Mouse (Mus musculus): Measurements from ENCODE around the gene Pard6b.
"Not testable (repeated sequence)": the region's sequence is repeated elsewhere in the genome, so short reads cannot be mapped to it uniquely, and the experiment has no call there.

Gene Pard6b

DNA sequence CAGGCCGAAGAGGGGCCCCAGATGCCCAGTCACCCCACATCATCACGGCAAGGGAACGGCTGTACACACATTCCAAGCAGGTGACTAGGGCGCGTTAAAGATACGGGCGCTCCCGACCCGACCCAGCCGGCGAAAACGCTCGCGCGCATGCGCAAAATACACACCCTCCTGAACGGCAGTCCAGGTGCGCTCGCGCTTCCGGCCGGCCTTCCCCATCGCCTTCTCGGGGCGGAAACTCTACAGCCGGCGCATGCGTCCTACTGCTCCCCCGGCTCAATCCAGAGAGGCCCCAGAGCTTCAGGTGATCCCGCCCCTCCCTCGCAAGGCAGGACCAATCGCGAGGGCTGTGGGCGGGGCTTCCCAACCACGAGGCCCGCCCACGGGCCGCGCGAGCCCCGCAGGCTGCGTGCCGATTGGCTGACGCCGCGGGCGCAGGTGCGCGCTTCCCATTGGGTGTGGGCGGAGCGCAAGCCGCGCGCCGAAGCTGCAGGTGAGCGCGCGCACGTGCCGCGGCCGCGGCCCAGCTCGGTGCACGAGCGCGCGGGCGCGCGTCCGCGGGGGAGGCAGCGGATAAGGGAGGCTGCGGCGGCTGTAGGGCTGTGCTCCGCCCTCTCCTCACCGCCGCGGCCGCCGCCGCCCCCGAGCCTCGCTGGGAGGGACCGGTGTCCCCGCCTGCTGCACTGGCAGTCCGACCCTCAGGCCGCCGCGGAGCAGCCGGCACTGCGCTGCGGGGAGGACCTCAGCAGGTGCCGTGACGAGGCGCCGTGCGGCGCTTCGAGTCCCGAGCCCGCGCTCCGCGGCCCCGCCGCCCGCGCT, at the start of gene Pard6b:
Pard6b (plus strand) TSS at position 574 of the 816 bp plus-strand sequence.
- peak; percentile 97 for DNase-seq (ENCODE audit: low spot score)

DNA sequence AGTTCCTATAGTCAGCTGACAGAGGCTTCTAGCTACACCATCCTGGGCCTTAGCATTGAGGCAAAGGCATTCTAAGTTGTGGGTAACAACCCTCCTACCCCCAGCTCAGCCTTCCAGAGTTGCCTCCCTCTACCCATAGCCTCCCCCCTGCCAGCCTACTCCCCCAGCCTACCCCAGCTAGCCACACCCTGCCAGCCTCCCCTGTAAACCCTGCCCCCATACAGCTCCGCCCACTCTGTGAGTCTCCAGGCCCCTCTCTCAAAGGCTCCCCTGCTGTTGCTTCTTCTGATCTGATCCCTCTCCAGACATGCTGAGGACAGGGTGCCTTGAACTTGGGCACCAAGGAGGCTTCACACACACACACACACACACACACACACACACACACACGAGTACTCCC, 49.0 kb upstream of the Pard6b start:
- DNase-seq (ENCODE audit: low spot score), result no peak

DNA sequence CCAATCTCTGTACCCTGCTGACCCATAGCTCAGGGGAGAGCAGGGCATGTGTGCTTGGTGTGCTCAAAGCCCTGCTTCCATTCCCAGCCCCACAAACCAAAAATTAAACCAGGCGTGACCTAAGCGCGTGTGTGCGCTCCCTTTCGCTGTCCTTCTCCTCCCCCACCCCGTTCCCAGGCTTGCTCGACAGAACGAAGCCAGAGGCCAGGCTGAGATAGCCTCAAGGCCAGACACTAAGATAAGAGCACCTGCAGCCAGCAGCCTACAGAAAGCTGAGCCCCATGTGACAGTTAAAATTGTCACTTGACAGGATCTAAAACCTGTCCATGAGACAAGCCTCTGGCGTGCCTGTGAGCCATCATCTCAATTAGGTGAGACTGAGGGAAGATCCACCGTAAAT, 46.9 kb upstream of the Pard6b start:
- no peak for DNase-seq (ENCODE audit: low spot score)

DNA sequence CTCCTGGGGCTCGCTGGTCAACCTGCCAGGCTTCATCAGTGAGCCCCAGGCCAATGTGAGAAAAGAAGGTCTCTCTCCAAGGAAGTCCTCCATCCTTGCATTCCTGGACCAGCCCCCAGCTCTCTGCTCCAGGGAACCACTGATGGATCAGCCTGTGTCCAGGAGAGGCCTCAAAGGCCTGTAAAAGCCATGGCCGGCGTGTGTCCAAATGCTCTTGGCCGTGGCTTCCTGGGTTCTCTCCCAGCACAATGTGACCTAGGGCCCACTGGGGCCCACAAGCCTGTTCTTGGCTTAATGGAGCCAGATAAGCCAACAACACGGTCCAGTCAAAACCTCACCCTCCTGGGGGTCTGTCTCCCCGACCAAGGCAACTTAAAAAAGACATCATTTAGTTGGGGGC, 44.9 kb upstream of the Pard6b start:
- no peak for DNase-seq (ENCODE audit: low spot score)

DNA sequence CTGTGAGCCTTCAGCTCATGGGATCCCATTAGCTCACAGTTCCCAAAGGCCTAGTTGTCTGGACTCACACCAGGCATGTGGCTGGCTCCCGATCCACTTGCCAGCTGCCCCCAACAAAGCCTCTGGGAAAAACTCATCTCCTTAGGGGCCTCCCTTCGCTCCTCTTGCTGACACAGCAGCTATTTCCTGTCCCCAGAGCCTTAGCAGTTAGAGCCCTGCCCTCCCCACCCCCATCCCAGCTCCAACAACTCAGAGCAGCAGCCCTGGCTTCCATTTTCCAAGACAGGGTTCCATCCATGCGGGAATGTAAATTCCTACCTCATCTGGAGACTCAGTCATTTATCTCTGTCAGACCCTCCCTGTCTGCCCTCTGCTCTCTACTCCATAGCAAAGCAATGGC, 43.7 kb upstream of the Pard6b start:
- peak; percentile 49 for DNase-seq (ENCODE audit: low spot score)

DNA sequence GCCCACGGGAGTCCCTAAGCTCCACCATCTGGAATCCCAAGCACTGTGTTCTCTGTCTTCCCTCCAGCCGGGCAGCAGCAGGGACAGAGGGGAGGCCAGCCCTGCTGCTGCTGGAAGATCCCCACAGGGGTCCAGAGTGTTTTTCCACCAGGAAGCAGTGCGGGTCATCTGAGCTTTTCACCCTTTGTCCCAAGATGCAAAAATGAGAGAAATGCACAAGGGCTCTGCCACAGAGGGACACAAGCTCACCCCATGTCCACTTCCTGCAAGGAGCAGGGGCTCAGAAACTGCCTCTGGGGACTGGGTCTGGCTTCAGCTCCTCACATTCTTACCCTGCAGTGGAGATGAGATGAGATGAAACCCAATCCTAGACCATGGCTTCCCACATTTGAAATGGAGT, 40.1 kb upstream of the Pard6b start:
- no peak for DNase-seq (ENCODE audit: low spot score)

DNA sequence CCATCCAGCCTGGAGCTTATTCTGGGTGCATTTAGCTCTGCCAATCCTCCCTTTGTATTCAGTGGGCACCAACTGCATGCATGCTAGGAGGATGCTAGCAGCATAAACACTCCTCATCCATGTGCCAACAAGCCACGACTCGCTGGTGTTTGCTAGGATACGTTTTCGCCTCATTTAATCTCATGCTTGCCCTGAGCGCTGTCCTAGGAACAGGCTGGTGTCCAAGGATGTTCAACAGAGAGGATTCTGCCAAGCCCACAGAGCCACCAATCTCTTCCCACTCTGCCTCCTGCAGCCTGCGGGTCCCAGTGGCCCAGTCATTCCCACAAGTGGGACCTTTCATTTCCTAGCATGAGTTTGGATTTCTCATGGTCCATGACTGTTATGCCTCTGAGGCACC, 38.8 kb upstream of the Pard6b start:
- DNase-seq (ENCODE audit: low spot score), result no peak

DNA sequence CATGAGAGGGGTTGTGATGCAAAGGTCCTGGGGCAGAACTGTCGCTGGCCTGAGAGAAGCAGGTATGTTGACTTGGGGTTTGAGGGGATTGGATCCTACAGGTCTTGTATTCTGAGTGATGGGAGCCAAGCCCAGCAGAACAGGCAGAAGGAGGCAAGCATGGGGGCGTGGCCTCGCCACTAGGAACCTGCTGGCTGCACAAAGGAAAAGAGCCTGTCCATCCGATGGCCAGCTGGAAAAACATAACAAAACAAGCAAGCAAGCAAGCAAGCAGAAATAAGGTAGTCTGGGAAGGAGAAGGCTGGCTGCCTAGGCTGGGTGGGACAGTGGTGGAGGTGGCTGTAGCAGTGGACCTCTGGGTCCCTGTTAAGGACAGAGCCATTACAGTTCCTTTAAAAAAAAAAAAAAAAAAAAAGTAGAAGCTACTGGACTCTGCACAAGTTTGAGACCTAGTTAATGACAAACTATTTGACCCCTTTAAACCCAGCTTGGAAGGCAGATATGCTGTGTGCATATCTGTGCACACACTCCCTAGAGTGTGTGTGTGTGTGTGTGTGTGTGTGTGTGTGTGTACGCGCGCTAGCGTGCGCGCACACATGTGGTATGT, 36.0 kb upstream of the Pard6b start:
- no peak for DNase-seq (ENCODE audit: low spot score)

DNA sequence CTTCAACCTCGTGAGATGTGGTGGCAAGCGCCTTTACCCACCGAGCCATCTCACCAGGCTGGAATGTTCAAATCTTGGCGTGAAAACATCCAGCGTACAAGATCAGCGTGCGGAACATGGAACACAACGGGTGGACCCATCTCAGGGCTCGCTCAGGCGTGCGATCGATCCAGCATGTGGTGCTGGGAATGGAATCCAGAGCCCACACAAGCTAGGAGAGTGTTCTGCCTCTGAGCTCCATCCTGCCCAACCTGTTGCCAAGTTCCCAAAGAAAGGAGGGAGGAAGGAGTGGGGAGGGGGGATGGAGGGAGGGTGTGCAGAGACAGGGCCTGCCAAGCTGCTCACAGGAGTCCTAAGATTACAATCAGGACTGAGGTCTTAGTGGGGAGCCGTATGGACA, 35.4 kb upstream of the Pard6b start:
- no peak for DNase-seq (ENCODE audit: low spot score)

DNA sequence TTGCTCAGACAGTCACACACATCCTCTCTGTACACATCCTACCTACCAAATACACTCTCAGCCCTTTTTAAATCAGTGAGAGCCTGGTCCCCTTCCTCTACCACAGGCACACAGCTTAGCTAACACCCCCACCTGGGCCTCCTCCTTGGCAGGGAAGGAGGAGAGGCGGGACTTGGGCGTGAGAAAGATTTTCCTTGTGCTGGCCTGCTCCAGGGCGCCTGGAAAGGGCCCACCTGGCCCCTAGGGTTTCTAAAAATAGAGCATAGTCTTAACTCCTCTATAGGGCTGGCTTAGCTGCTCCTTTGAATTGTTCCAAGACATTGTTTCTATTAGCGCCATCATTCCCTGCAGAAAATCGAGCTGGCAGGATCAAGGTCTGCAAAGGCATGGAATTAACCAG, 35.0 kb upstream of the Pard6b start:
- DNase-seq (ENCODE audit: low spot score), result no peak

DNA sequence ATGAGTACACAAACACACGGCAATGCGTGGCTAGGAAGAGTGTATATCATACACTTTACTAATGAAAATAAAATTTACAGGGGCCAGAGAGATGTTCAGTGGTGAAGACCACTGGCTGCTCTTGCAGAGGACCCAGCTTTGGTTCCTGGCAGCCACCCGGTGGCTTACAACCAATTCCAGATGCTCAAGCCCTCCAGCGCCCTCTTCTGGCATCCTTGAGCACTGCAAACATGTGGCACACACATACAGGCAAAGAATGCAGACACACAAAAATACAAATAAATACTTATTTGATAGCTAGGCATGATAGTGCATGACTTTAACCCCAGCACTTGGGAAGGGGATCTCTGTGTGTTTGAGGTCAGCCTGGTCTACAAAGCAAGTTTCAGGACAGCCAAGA, 34.3 kb upstream of the Pard6b start:
- DNase-seq (ENCODE audit: low spot score), result no peak

DNA sequence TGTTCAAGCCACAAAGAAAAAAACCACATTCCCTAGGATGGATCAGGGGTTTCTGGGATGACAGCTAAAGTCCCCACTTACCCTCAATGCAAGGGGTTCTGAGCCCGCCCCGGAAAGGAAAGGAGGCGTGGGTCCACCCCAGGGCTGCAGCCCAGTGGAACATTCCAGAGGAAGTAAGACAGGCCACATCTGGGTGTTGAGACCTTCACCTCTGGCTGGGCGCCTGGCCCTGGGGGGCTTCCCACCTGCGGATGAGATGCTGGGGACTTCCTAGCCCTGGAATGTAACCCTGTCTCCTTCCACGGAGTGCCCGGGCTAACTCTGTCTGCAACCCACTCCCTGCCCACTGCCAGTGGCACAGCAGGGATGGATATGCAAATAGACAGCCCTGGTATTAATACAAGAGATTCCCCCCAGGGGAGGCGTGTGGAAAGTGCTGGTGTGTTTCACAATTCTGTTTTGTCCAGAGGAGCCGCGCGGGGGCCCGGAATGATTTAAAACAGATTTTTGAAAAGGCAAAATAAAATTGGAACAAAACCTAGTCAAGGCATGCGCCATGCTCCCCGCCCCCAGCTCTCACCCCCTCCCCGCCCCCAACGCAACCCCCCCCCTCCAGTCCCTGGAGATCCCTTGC, 31.7 kb upstream of the Pard6b start:
- DNase-seq (ENCODE audit: low spot score), result no peak

DNA sequence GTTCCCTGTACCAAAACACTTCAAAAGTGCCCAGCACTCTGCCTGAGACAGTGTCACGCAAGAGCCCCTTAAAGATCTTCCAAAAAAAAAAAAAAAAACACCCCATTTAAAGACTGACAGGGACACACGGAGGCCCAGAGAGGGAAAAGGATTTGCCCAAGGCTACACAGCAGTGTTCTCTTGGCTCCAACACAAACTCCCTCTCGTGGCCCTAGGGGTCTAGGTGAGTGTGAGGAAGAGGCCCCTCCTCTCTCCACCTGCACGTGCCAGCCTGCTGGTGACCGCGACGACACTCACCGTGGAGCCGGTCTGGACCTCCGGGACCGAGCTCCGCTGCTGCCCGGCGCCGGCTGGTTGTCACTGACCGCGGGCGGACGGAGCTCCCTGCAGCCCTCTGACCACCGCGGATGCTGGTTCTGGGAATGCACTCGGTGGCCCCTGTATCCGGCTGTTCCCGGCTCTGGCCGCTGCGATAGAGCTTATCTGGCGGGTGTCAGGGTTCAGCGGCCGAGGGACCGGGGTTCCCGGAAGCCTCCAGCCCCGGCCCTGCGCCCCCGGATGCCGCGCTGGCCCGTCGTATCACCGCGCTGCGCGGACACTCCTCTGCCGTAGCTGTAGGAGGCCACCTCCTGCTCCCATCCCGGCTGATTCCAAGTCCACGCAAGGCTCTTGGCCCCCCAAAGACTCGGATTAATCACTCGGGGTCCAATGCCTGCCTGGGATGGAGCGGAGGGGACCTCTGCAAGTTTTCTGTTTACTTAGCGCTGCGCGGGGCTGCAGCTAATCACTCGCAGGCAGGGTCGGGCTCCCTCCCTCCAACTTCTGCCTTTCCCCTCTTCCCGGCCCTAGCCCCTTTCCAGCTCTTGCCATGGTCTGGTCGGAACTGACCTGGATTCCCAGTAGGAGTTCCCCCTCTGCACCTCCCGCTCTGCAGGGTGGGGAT, 30.5 kb upstream of the Pard6b start:
- DNase-seq (ENCODE audit: low spot score), result peak; percentile 54

DNA sequence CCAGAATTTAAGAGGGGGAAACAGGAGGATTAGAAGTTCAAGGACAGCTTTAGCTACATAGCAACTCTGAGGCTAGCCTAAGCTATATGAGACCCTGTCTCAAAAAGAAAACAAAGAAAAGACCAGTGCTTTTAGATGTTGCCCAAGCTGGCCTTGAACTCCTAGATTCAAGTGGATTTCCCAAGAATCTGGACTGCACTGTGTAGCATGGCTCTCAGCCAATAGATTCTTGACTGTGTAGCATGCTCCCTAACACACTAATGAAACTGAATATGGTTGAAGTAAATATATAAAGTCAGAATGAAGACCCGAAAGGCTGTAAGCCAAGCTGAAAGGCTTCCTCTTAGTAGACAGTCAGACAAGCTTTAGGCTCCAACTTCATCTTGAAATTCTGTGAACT, 28.6 kb upstream of the Pard6b start:
- DNase-seq (ENCODE audit: low spot score), result no peak

DNA sequence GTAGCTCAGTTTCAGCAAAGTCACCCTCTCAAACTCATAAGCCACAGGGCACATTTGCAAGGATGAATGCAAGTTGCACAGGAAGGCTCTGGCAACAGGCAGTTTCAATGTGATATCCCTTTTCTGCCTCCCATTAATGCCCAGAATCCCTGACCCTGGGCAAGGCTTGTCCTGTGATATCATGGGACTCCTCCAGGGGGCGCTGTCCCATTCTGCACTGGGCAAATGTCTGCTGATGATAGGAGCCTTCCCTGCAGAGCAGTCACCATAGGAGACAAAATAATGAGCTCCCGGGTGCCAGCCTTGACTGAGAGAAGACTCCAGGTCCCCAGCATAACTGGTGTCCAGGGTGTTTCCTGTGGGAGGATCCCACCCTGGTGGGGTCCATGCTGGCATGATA, 28.1 kb upstream of the Pard6b start:
- DNase-seq (ENCODE audit: low spot score), result peak; percentile 47

DNA sequence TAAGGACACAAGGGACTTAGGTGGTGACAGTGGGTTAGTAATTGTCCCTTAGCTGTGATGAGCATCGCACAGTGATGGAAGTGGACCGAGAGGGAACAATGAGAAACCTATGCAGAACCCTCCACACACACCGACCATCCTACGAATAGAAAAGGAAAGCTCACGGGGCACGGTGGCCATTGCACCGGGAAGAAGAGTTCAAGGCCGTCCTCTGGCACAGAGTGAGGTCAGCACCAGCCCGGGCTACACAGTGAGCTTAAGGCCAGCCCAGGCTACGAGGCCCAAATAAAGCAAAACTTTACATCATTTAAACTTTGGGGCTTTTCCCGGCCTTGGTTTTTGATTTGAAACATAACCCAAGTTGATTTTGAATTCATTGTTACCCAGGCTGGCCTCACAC, 26.7 kb upstream of the Pard6b start:
- no peak for DNase-seq (ENCODE audit: low spot score)

DNA sequence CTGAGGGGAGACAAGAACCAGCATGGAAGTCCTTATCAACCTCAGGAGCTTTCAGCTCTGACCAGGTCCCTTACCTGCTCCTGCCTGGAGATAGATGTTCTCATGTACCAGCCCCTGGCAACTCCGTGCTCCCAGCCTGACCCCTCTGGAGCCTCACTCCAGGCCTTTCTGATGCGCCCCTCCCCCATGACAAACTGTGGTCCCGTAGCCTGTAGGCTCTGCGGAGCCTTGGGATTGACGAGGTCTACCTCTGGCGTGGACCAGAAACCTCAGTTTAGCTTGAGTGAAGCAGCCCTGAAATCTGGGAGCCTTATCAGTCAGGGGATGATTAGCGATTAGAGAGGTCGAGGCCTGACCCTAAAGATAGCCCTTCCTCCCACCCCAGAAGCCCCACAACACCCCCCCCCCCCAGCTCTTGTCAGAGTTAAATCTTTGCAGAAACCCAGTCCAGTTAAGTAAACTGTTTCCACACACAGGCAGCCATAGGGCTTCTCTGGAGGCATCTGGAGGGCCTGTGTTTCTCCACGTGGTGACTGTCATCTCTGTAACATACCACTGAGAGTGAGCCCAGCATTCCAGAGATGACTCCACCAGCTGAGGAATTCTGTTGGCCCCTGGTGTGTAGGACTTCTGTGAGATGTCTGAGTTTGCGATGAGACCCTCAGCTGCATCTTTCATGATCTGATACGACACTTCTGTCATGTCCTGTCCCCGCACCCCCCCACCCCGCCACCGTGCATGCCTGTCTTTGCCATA, 24.7 kb upstream of the Pard6b start:
- peak; percentile 70 for DNase-seq (ENCODE audit: low spot score)

DNA sequence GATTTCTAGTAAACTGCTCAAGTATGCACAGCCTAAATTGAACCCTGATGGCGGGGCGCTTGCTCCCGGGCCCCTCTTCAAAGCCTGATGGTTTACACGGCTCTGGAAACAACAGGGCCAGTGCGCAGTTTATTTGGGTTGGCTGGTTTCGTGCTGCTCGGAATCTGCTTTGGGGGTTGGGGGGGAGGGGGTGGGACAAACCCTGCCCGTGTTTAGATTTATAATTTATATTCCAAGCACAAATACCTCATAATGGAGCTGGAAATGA, 24.2 kb upstream of the Pard6b start:
- DNase-seq (ENCODE audit: low spot score), result no peak

DNA sequence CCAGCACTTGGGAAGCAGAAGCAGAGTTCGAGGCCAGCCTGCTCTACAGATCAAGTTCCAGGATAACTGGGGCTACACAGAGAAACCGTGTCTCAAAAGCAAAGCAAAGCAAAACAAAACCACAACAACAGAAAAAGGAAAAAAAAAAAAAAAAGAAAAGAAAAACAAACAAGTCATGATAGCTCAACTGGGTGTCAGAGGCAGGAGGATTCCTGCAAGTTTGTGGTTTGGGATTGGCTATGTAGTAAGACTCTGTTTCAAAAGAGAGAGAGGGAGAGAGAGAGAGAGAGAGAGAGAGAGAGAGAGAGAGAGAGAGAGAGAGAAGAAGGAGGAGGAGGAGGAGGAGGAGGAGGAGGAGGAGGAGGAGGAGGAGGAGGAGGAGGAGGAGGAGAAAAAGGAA, 22.9 kb upstream of the Pard6b start:
- DNase-seq (ENCODE audit: low spot score), result not testable (repeated sequence)

DNA sequence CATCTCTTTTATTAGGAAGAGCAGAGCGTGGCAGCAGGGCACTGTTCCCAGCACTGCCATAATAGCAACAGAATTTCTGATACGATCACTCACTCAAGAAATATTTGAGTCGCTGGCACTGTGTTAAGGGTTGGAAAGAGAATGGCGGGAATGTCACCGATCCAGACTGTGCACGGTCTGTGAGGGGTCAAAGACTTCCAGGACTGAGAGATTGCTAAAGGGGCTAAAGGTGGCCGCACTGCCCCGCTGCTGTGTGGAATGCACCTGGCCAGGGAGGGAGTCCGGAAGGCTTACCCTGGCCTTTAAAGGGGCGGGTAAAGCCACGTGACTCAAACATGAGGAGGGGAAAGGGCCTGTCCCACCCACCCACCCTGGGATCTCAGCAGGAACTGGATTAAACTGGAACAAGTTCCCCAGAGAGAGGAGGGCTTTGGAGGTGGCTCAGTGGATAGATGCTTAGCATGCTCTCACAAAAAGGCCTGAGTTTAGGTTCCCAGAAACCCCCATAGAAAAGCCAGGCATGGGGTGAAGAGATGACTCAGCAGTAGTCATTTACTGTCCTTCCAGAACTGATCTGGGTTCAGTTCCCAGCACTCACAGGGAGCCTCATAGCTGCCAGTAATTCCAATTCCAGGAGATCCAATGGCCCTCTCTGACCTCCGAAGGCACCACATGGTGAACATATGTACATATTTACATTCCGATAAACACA, 22.2 kb upstream of the Pard6b start:
- peak; percentile 31 for DNase-seq (ENCODE audit: low spot score)

DNA sequence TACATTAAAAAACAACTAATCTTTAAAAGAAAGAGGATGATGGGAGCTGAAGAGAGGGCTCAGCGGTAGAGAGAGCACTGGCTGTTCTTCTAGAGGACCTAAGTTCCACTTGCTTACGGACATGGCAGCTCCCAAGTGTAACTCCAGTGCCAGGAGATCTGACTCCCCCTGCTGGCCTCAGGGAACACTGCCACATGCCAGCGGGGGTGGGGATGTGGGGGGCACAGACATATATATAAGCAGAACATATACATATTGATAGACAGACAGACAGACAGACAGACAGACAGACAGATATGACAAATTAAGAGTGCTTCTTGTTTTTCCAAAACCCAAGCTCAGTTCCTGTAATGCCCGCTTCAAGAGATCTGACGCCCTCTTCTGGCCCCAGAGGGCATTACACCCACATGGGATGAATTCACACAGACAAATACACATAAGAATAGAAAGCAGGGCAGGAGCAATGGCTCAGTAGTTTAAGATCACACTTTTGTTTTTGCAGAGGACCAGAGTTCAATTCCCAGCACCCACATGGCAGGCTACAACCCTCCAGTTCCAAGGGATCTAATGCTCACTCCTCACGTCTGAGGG, 21.5 kb upstream of the Pard6b start:
- no peak for DNase-seq (ENCODE audit: low spot score)
